Mouse (Mus musculus) erythroblast, embryonic 14.5 days (primary cell): ENCODE measurements around the gene Srbd1. TPM values are rescaled to one million over a fixed set of nuclear protein-coding genes. Genes with fewer than 3 reads are reported as not detected.

Experiments
- H3K27me3 ChIP-seq: 2 replicates; pipeline ENCODE4 v1.6.1; 2012; ENCODE audit warnings: inconsistent platforms; ENCODE audit not compliant: control insufficient read depth
- H3K36me3 ChIP-seq: 2 replicates; pipeline ENCODE4 v1.6.1; 2012; ENCODE audit warnings: mild to moderate bottlenecking, inconsistent platforms; ENCODE audit not compliant: control insufficient read depth
- H3K4me1 ChIP-seq: 2 replicates; pipeline ENCODE4 v1.6.1; 2012; ENCODE audit warnings: inconsistent platforms; ENCODE audit not compliant: control insufficient read depth
- H3K4me3 ChIP-seq: replicated peaks from 2 replicates; pipeline ENCODE3; 2012; ENCODE audit warnings: moderate library complexity, mild to moderate bottlenecking, inconsistent platforms
- H3K9me3 ChIP-seq: 2 replicates; pipeline ENCODE4 v1.6.1; 2012; ENCODE audit warnings: low read length, inconsistent platforms, mixed read lengths; ENCODE audit not compliant: control insufficient read depth
- GATA1 ChIP-seq: IDR thresholded peaks from 2 replicates; pipeline ENCODE4 v1.6.1; 2012; ENCODE audit warnings: low read length, inconsistent platforms, mixed read lengths
- TAL1 ChIP-seq: IDR thresholded peaks from 3 replicates; pipeline ENCODE4 v1.6.1; 2012; ENCODE audit warnings: low read length, inconsistent platforms, mixed read lengths
- polyA plus RNA-seq: library from polyadenylated mRNA; stranded (reverse); fragments of >175 nt; gene quantifications from 2 replicates; pipeline ENCODE4 v1.2.3, GENCODE M21; 2012

The Srbd1 gene
- polyA plus RNA-seq, 1 experiment, result 0.67 TPM

DNA sequence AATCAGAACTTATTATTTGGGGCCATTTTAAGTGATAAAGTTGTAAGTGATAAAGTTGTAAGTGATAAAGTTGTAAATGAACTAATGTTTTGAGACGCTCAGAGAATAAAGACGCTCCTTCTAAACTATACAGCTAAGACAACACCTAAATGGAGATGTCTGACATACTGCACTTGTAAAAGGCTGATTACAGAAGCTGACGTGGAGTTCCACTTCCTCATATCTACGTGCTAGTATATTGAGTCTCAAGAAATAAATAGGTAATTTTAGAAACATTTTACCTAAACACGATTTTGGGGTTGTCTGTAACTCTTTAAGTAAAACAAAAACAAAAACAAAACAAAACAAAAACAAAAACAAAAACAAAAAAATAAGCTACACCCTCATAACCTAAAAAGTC is 84.1 kb downstream of the Srbd1 start:
- Histone ChIP-seq H3K36me3 (peaks cover 17% of the 10 kb centered on the region), H3K9me3 (no peaks in the 10 kb centered on the region), H3K4me1 (peaks cover 4% of the 10 kb centered on the region; the same call in 1 of the 2 replicates), H3K27me3 (no peaks in the 10 kb centered on the region), H3K4me3 (no peak overlapping the region)
- no peak for TF ChIP-seq GATA1

DNA sequence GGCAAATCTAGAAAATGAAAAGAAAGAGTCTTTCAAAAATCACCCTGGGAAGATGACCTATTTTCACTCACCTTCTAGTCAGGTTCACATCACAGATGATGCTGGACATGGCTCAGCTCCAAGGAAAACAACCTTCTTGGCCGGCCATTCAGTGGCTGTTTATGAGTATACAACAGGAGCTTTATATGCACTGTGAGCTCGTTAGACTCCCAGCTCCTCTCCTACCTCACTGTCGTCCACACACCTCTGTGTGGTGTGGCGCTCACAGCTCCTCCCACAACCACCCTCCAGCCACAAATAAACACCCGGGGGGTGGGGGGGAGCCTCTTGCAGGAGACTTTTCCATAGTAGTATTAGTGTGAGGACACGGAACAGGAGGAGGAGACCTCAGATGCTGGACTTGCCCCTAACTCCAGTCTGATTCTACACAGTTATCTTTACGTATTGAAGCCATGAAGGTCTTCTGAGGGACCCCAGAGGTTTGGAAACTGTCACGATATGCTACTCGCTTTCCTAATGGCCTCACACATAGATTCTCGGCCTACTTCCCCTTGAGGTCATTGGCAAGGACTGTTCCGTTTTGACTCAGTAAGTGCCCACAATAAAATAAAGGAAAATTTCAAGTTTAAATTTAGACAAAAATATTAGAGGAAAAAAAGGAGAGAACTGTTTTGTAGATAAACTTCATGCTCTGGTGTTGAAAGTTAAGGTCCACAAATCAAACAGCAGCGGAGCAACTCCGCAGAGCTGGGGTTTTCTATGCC is 104.6 kb downstream of the Srbd1 start:
- H3K9me3 ChIP-seq, result no peaks in the 10 kb centered on the region

GRCm38 (mm10) chr17:86039741-86040140 is 105.2 kb downstream of the Srbd1 start:
- Histone ChIP-seq H3K9me3 (no peaks in the 10 kb centered on the region), H3K4me1 (no peaks in the 10 kb centered on the region; the same call in 1 of the 2 replicates), H3K27me3 (no peaks in the 10 kb centered on the region), H3K36me3 (peaks cover 7% of the 10 kb centered on the region), H3K4me3 (no peak overlapping the region)
- TF ChIP-seq TAL1, result no peak
- TF ChIP-seq GATA1, result no peak

More for the DNA sequence above, 104.6 kb downstream of the Srbd1 start:
- H3K4me1 ChIP-seq, result no peaks in the 10 kb centered on the region; the same call in 1 of the 2 replicates
- no peak overlapping the region for H3K4me3 ChIP-seq
- H3K36me3 ChIP-seq, result peaks cover 9% of the 10 kb centered on the region
- H3K27me3 ChIP-seq, result no peaks in the 10 kb centered on the region
- no peak for TF ChIP-seq TAL1
- TF ChIP-seq GATA1, result no peak

DNA sequence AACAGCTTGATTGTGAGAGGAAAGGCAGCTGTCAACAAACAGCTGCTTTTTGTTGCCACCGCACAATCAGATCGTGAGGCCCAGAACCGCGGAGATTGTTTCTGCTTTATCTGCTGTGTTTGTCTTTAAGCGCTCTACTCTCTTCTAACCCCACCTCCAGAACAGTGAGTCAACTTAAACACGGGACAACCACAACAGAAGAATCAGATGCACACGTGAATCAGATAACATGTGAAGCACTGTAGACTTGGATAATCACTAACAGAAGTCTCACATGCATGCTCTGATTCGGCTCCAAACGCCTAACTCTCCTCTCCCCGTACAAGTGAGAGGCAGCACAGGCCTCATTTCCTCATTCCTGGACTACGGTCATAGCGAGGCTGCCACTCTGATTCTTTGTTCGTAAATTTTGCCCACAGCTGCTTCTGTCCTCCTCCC is 106.7 kb downstream of the Srbd1 start:
- Histone ChIP-seq H3K36me3 (peaks cover 7% of the 10 kb centered on the region), H3K4me3 (no peak overlapping the region), H3K9me3 (no peaks in the 10 kb centered on the region), H3K4me1 (no peaks in the 10 kb centered on the region; the same call in 1 of the 2 replicates), H3K27me3 (no peaks in the 10 kb centered on the region)
- TF ChIP-seq GATA1 (no peak), TAL1 (no peak)

GRCm38 (mm10) chr17:86035576-86035975 is 109.4 kb downstream of the Srbd1 start:
- no peaks in the 10 kb centered on the region; the same call in 1 of the 2 replicates for H3K4me1 ChIP-seq
- no peak overlapping the region for H3K4me3 ChIP-seq
- no peaks in the 10 kb centered on the region for H3K9me3 ChIP-seq
- no peak for TF ChIP-seq GATA1
- H3K27me3 ChIP-seq, result no peaks in the 10 kb centered on the region
- peaks cover 5% of the 10 kb centered on the region for H3K36me3 ChIP-seq

DNA sequence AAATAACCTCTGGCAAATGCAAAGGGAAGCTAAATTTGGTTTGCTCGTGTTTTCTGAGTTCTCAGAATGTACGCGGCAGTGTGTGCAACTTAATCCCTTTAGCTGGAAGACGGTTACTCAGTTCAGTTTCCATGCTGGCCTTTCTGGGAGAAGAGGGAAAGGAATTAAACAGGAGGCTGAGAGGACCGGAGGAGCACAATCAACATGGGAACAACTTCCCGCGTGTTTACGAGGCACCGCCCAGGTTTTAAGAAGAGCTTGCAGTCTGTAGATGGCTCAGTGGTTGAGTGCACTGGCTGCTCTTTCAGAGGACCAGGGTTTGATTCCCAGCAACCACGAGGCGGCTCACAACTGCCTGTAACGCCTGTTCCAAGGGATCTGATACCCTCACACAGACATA is 109.8 kb downstream of the Srbd1 start:
- Histone ChIP-seq H3K36me3 (peaks cover 5% of the 10 kb centered on the region), H3K4me1 (no peaks in the 10 kb centered on the region; the same call in 1 of the 2 replicates), H3K4me3 (no peak overlapping the region), H3K27me3 (no peaks in the 10 kb centered on the region), H3K9me3 (no peaks in the 10 kb centered on the region)
- no peak for TF ChIP-seq GATA1
- no peak for TF ChIP-seq TAL1

GRCm38 (mm10) chr17:86034641-86035040 is 110.3 kb downstream of the Srbd1 start:
- Histone ChIP-seq H3K4me1 (peaks cover 2% of the 10 kb centered on the region), H3K9me3 (no peaks in the 10 kb centered on the region), H3K36me3 (peaks cover 3% of the 10 kb centered on the region), H3K4me3 (no peak overlapping the region), H3K27me3 (no peaks in the 10 kb centered on the region)
- no peak for TF ChIP-seq GATA1
- TF ChIP-seq TAL1, result no peak

GRCm38 (mm10) chr17:86032113-86032714 is 112.8 kb downstream of the Srbd1 start:
- H3K36me3 ChIP-seq, result no peaks in the 10 kb centered on the region; the same call in 1 of the 2 replicates
- peaks cover 26% of the 10 kb centered on the region for H3K4me1 ChIP-seq
- no peaks in the 10 kb centered on the region for H3K9me3 ChIP-seq
- no peak overlapping the region for H3K4me3 ChIP-seq
- TF ChIP-seq GATA1 (no peak), TAL1 (no peak)
- no peaks in the 10 kb centered on the region for H3K27me3 ChIP-seq

DNA sequence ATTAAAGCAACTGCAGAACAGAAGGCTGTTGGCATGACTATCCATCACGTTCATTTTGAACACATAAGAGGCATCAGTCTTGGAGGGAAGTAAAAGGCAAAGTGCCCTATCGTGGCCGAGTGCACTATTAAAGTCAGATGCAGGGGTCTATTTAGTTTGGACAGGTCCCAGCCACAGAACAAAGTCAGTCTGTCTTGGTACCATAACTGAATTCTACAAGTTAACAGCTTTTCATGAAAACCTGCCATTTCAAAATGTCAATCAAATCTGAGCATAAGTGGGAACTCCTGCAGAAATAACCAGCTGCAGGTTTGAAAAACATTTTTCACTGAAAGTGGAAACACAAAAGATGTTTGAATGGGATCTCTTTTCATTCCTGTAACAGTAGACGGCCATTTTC is 115.0 kb downstream of the Srbd1 start:
- no peak for TF ChIP-seq GATA1
- TF ChIP-seq TAL1, result no peak
- no peaks in the 10 kb centered on the region for H3K27me3 ChIP-seq
- H3K36me3 ChIP-seq, result no peaks in the 10 kb centered on the region; the same call in 1 of the 2 replicates
- no peaks in the 10 kb centered on the region for H3K9me3 ChIP-seq
- H3K4me3 ChIP-seq, result no peak overlapping the region
- peaks cover 38% of the 10 kb centered on the region for H3K4me1 ChIP-seq
